Mouse (Mus musculus): Measurements from ENCODE around the gene Vsnl1. TPM values are rescaled to one million over a fixed set of nuclear protein-coding genes. Genes with fewer than 3 reads are reported as not detected.

Vsnl1 gene
- total and polyA plus RNA-seq, 3 experiments, result 0.16 TPM; not detected in 2

GRCm38 (mm10) chr12:11437266-11437906 lies 973 bp upstream of the Vsnl1 start:
- H3K4me1 ChIP-seq (ENCODE audit: insufficient read depth, low read depth, low read length), result no peaks in the 10 kb centered on the region
- H3K36me3 ChIP-seq (replicated peaks), result no peaks in the 10 kb centered on the region
- H3K27me3 ChIP-seq (ENCODE audit: insufficient read depth, low read length), result 0 out of 2 replicates have a peak, but pooled peaks cover 2% of the 10 kb centered on the region
- DNase-seq (ENCODE audit: low spot score), result no peak
- TF ChIP-seq CTCF (IDR thresholded peaks at IDR 0.05; ENCODE audit: low read depth, low read length), result no peak
- TF ChIP-seq GATA2 (IDR thresholded peaks at IDR 0.05; ENCODE audit: borderline replicate concordance, low read depth, low read length), result no peak
- TF ChIP-seq TAL1 (conservative IDR thresholded peaks at IDR 0.05; ENCODE audit: low read depth, low read length), result no peak
- TF ChIP-seq GATA1 (IDR thresholded peaks at IDR 0.05; ENCODE audit: borderline replicate concordance, low read length), result no peak
- TF ChIP-seq POLR2AphosphoS5 (IDR thresholded peaks at IDR 0.05; ENCODE audit: insufficient replicate concordance, low read depth, low read length), result no peak
- ATAC-seq (ENCODE audit: extremely low read depth, insufficient number of reproducible peaks, low FRiP score, poor library complexity, severe bottlenecking), result no peak
- 0 out of 2 replicates have a peak, but pooled peaks cover 2% of the 10 kb centered on the region for H3K9me3 ChIP-seq (replicated peaks)
- H3K4me3 ChIP-seq (ENCODE audit: low read depth, low read length), result no peak overlapping the region

- TF ChIP-seq GATA2 (IDR thresholded peaks at IDR 0.05; ENCODE audit: borderline replicate concordance, low read depth, low read length), result no peak
- TF ChIP-seq TAL1 (conservative IDR thresholded peaks at IDR 0.05; ENCODE audit: low read depth, low read length), result no peak
- TF ChIP-seq GATA1 (IDR thresholded peaks at IDR 0.05; ENCODE audit: borderline replicate concordance, low read length), result no peak
- TF ChIP-seq POLR2AphosphoS5 (IDR thresholded peaks at IDR 0.05; ENCODE audit: insufficient replicate concordance, low read depth, low read length), result no peak
- no peak for TF ChIP-seq CTCF (IDR thresholded peaks at IDR 0.05; ENCODE audit: low read depth, low read length)
- no peak overlapping the region for H3K4me3 ChIP-seq (ENCODE audit: low read depth, low read length)
- no peaks in the 10 kb centered on the region for H3K4me1 ChIP-seq (ENCODE audit: insufficient read depth, low read depth, low read length)
- 0 out of 2 replicates have a peak, but pooled peaks cover 2% of the 10 kb centered on the region for H3K27me3 ChIP-seq (ENCODE audit: insufficient read depth, low read length)
- no peak for DNase-seq (ENCODE audit: low spot score)
- ATAC-seq (ENCODE audit: extremely low read depth, insufficient number of reproducible peaks, low FRiP score, poor library complexity, severe bottlenecking), result no peak
- 0 out of 2 replicates have a peak, but pooled peaks cover 2% of the 10 kb centered on the region for H3K9me3 ChIP-seq (replicated peaks)
- H3K36me3 ChIP-seq (replicated peaks), result no peaks in the 10 kb centered on the region
Observed at GRCm38 (mm10) chr12:11436023-11436350, 426 bp downstream of the Vsnl1 start.

GRCm38 (mm10) chr12:11435246-11436022 lies 979 bp downstream of the Vsnl1 start:
- DNase-seq (ENCODE audit: low spot score) (no peak), ATAC-seq (ENCODE audit: extremely low read depth, insufficient number of reproducible peaks, low FRiP score, poor library complexity, severe bottlenecking) (no peak)
- Histone ChIP-seq H3K4me3 (ENCODE audit: low read depth, low read length) (no peak overlapping the region), H3K4me1 (ENCODE audit: insufficient read depth, low read depth, low read length) (no peaks in the 10 kb centered on the region), H3K27me3 (ENCODE audit: insufficient read depth, low read length) (0 out of 2 replicates have a peak, but pooled peaks cover 2% of the 10 kb centered on the region), H3K36me3 (replicated peaks) (no peaks in the 10 kb centered on the region), H3K9me3 (replicated peaks) (0 out of 2 replicates have a peak, but pooled peaks cover 2% of the 10 kb centered on the region)
- no peak for TF ChIP-seq POLR2AphosphoS5 (IDR thresholded peaks at IDR 0.05; ENCODE audit: insufficient replicate concordance, low read depth, low read length)
- no peak for TF ChIP-seq GATA2 (IDR thresholded peaks at IDR 0.05; ENCODE audit: borderline replicate concordance, low read depth, low read length)
- no peak for TF ChIP-seq CTCF (IDR thresholded peaks at IDR 0.05; ENCODE audit: low read depth, low read length)

GRCm38 (mm10) chr12:11434446-11434845 lies 2.0 kb downstream of the Vsnl1 start:
- H3K4me1 ChIP-seq (ENCODE audit: insufficient read depth, low read depth, low read length), result no peaks in the 10 kb centered on the region
- ATAC-seq (ENCODE audit: extremely low read depth, insufficient number of reproducible peaks, low FRiP score, poor library complexity, severe bottlenecking) (no peak), DNase-seq (ENCODE audit: low spot score) (no peak)
- TF ChIP-seq TAL1 (conservative IDR thresholded peaks at IDR 0.05; ENCODE audit: low read depth, low read length), result no peak
- no peak for TF ChIP-seq CTCF (IDR thresholded peaks at IDR 0.05; ENCODE audit: low read depth, low read length)
- no peak for TF ChIP-seq GATA1 (IDR thresholded peaks at IDR 0.05; ENCODE audit: borderline replicate concordance, low read length)
- no peak for TF ChIP-seq GATA2 (IDR thresholded peaks at IDR 0.05; ENCODE audit: borderline replicate concordance, low read depth, low read length)
- TF ChIP-seq POLR2AphosphoS5 (IDR thresholded peaks at IDR 0.05; ENCODE audit: insufficient replicate concordance, low read depth, low read length), result no peak
- 0 out of 2 replicates have a peak, but pooled peaks cover 2% of the 10 kb centered on the region for H3K27me3 ChIP-seq (ENCODE audit: insufficient read depth, low read length)
- H3K9me3 ChIP-seq (replicated peaks), result 0 out of 2 replicates have a peak, but pooled peaks cover 2% of the 10 kb centered on the region
- H3K4me3 ChIP-seq (ENCODE audit: low read depth, low read length), result no peak overlapping the region
- H3K36me3 ChIP-seq (replicated peaks), result no peaks in the 10 kb centered on the region

GRCm38 (mm10) chr12:11433716-11434115 lies 2.7 kb downstream of the Vsnl1 start:
- Histone ChIP-seq H3K9me3 (replicated peaks) (0 out of 2 replicates have a peak, but pooled peaks cover 2% of the 10 kb centered on the region), H3K4me3 (ENCODE audit: low read depth, low read length) (no peak overlapping the region), H3K4me1 (ENCODE audit: insufficient read depth, low read depth, low read length) (no peaks in the 10 kb centered on the region), H3K36me3 (replicated peaks) (no peaks in the 10 kb centered on the region), H3K27me3 (ENCODE audit: insufficient read depth, low read length) (0 out of 2 replicates have a peak, but pooled peaks cover 2% of the 10 kb centered on the region)
- ATAC-seq (ENCODE audit: extremely low read depth, insufficient number of reproducible peaks, low FRiP score, poor library complexity, severe bottlenecking), result no peak
- DNase-seq (ENCODE audit: low spot score), result no peak
- TF ChIP-seq GATA2 (IDR thresholded peaks at IDR 0.05; ENCODE audit: borderline replicate concordance, low read depth, low read length) (no peak), POLR2AphosphoS5 (IDR thresholded peaks at IDR 0.05; ENCODE audit: insufficient replicate concordance, low read depth, low read length) (no peak), TAL1 (conservative IDR thresholded peaks at IDR 0.05; ENCODE audit: low read depth, low read length) (no peak), CTCF (IDR thresholded peaks at IDR 0.05; ENCODE audit: low read depth, low read length) (no peak), GATA1 (IDR thresholded peaks at IDR 0.05; ENCODE audit: borderline replicate concordance, low read length) (no peak)

GRCm38 (mm10) chr12:11433126-11433525 lies 3.3 kb downstream of the Vsnl1 start:
- DNase-seq (ENCODE audit: low spot score), result no peak
- Histone ChIP-seq H3K27me3 (ENCODE audit: insufficient read depth, low read length) (0 out of 2 replicates have a peak, but pooled peaks cover 2% of the 10 kb centered on the region), H3K9me3 (replicated peaks) (0 out of 2 replicates have a peak, but pooled peaks cover 2% of the 10 kb centered on the region), H3K36me3 (replicated peaks) (no peaks in the 10 kb centered on the region), H3K4me3 (ENCODE audit: low read depth, low read length) (no peak overlapping the region), H3K4me1 (ENCODE audit: insufficient read depth, low read depth, low read length) (no peaks in the 10 kb centered on the region)
- no peak for ATAC-seq (ENCODE audit: extremely low read depth, insufficient number of reproducible peaks, low FRiP score, poor library complexity, severe bottlenecking)
- TF ChIP-seq POLR2AphosphoS5 (IDR thresholded peaks at IDR 0.05; ENCODE audit: insufficient replicate concordance, low read depth, low read length), result no peak
- TF ChIP-seq TAL1 (conservative IDR thresholded peaks at IDR 0.05; ENCODE audit: low read depth, low read length), result no peak
- TF ChIP-seq GATA2 (IDR thresholded peaks at IDR 0.05; ENCODE audit: borderline replicate concordance, low read depth, low read length), result no peak
- no peak for TF ChIP-seq CTCF (IDR thresholded peaks at IDR 0.05; ENCODE audit: low read depth, low read length)
- no peak for TF ChIP-seq GATA1 (IDR thresholded peaks at IDR 0.05; ENCODE audit: borderline replicate concordance, low read length)

All from G1E (cell line).